Mouse (Mus musculus) megakaryocyte, embryonic 14.5 days (primary cell): ENCODE data around the gene Col5a2. TPM values are rescaled to one million over a fixed set of nuclear protein-coding genes. Genes with fewer than 3 reads are reported as not detected.
"Not testable (repeated sequence)": the region's sequence is repeated elsewhere in the genome, so short reads cannot be mapped to it uniquely, and the experiment has no call there.

Experiments used
- H3K27me3 ChIP-seq: replicated peaks from 2 replicates; pipeline ENCODE3; 2012; ENCODE audit warnings: inconsistent platforms
- H3K36me3 ChIP-seq: replicated peaks from 2 replicates; pipeline ENCODE3; 2012; ENCODE audit warnings: low read length, inconsistent platforms, mixed read lengths
- H3K4me1 ChIP-seq: 2 replicates; pipeline ENCODE4 v1.6.1; 2012; ENCODE audit warnings: inconsistent platforms
- H3K4me3 ChIP-seq: replicated peaks from 2 replicates; pipeline ENCODE3; 2012; ENCODE audit warnings: moderate library complexity, mild to moderate bottlenecking, inconsistent platforms
- H3K9me3 ChIP-seq: 2 replicates; pipeline ENCODE4 v1.6.1; 2012; ENCODE audit warnings: inconsistent platforms
- FLI1 ChIP-seq: IDR thresholded peaks from 2 replicates; pipeline ENCODE4 v1.6.1; 2012; ENCODE audit warnings: low read length, inconsistent platforms, mixed read lengths
- GATA1 ChIP-seq: IDR thresholded peaks from 3 replicates; pipeline ENCODE4 v1.6.1; 2012; ENCODE audit warnings: mixed read lengths, low read length, inconsistent platforms, borderline replicate concordance
- polyA plus RNA-seq: library from polyadenylated mRNA; stranded (reverse); fragments of >175 nt; gene quantifications from 2 replicates; pipeline ENCODE4 v1.2.3, GENCODE M21; 2012; ENCODE audit warnings: low replicate concordance; ENCODE audit not compliant: insufficient read depth

The Col5a2 gene
- not detected in 2 replicates for polyA plus RNA-seq

DNA sequence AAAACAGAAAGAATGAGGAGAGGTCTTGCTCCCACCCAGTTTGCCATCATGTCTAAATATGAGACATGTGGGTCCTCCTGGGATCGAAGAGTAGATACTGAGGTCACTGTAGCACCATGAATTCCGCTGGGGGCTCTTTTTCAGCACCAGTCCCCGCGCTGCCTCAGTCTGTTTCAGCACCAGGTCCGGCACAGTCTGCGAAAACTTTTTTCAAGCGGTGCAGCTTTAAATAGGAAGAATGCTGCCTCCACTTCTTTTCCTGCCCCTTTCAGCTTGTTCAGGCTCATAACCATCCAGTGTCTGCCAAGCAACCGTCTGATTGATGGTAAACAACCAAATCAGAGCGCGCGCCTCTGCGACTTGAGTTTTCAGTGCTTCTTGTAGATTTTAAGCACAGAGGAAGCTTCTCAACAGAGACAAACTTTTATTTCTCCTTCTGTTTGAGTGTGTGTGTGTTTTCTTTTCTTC is at the start of gene Col5a2:
Col5a2 (minus strand) TSS at position 418 of the 468 bp plus-strand sequence.
- Histone ChIP-seq H3K4me3 (no peak within 1 kb of the TSS), H3K36me3 (no peaks in the 10 kb centered on the region), H3K4me1 (no peaks in the 10 kb centered on the region), H3K9me3 (no peaks in the 10 kb centered on the region), H3K27me3 (peaks cover 5% of the 10 kb centered on the region)
- no peak for TF ChIP-seq GATA1
- TF ChIP-seq FLI1, result no peak

GRCm38 (mm10) chr1:45550531-45550930 is 47.4 kb upstream of the Col5a2 start:
- no peaks in the 10 kb centered on the region for H3K36me3 ChIP-seq
- TF ChIP-seq FLI1 (no peak), GATA1 (no peak)
- H3K27me3 ChIP-seq, result no peaks in the 10 kb centered on the region
- 0 out of 2 replicates have a peak, but pooled peaks cover 7% of the 10 kb centered on the region for H3K9me3 ChIP-seq
- no peaks in the 10 kb centered on the region for H3K4me1 ChIP-seq
- no peak overlapping the region for H3K4me3 ChIP-seq

DNA sequence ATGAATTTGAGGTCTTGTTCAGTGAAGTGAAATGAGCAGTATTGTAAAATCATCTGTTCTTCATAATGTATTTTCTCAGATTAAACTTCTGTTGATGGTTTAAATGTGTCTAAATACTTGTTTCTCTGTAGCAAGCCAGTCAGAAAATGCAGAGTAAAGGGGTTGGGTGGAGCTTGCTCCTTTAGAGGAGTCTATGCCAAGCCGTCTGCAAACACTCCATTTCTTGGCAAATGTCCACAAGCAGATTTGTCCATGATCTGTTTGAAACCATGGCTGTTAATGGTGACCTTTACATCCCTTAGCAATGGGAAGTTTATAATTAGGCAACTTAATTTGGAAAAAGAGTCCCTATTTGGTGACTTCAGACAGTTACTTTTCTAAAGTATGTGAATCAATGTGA is 38.8 kb upstream of the Col5a2 start:
- H3K27me3 ChIP-seq, result no peaks in the 10 kb centered on the region
- no peak for TF ChIP-seq GATA1
- TF ChIP-seq FLI1, result no peak
- no peaks in the 10 kb centered on the region for H3K4me1 ChIP-seq
- no peak overlapping the region for H3K4me3 ChIP-seq
- no peaks in the 10 kb centered on the region for H3K36me3 ChIP-seq
- H3K9me3 ChIP-seq, result peaks cover 25% of the 10 kb centered on the region

DNA sequence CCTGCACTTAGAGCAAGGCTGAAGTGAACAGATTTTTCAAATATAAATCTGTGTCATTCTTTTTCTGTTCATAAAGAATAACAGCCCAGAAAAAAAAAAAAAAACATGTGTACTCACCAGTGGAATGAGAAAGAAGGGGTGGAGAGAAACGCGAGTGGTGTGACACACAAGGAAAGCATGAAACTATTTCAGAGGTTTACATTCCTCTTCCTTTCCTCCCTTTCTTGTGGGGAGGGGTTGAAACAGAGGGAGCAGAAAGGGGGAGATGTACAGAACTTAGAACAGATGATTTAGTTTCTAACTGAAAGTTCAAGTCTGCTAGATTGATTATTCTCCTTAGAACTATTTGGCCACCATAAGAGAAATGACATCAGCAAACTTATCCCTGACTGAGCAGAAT is 38.1 kb upstream of the Col5a2 start:
- Histone ChIP-seq H3K27me3 (no peaks in the 10 kb centered on the region), H3K9me3 (peaks cover 25% of the 10 kb centered on the region), H3K4me3 (no peak overlapping the region), H3K4me1 (no peaks in the 10 kb centered on the region), H3K36me3 (no peaks in the 10 kb centered on the region)
- TF ChIP-seq GATA1, result no peak

DNA sequence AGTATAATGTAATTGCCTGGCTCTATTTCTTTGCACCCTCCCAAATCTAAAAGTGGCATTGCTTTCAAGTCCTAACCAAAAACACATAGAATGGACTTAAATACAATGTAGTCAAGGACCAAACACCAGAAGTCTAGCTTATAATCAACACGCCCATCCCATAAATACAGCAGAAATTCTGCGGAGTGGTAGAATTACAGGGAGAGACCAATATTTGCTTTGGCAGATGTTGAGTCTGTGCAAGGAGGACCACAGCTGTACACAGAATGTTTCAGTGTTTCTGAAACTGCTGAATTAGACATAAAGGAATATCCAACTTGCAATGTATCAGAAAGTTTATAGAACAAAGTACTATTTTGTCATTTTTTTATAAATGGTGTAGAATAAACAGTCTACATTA is 28.4 kb upstream of the Col5a2 start:
- TF ChIP-seq GATA1, result no peak
- no peak for TF ChIP-seq FLI1
- Histone ChIP-seq H3K9me3 (no peaks in the 10 kb centered on the region), H3K4me1 (no peaks in the 10 kb centered on the region), H3K36me3 (no peaks in the 10 kb centered on the region), H3K27me3 (no peaks in the 10 kb centered on the region), H3K4me3 (no peak overlapping the region)

DNA sequence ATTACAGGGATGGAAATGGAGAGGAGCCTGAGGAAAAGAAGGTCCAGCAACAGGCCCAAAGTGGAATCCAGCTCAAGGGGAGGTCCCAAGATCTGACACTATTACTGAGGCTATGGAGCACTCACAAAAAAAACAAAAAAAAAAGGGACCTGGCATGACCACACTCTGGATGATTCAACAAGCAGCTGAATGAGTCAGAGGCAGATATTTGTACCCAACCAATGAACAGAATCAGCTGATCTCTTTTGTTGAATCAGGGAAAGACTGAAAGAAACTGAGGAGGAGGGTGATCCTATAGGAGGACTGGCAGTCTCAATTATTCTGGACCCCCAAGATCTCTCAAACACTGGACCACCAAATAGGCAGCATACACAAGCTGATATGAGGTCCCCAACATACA is 24.4 kb upstream of the Col5a2 start:
- not testable (repeated sequence) for H3K4me1 ChIP-seq, H3K36me3 ChIP-seq, H3K4me3 ChIP-seq, H3K27me3 ChIP-seq, H3K9me3 ChIP-seq

DNA sequence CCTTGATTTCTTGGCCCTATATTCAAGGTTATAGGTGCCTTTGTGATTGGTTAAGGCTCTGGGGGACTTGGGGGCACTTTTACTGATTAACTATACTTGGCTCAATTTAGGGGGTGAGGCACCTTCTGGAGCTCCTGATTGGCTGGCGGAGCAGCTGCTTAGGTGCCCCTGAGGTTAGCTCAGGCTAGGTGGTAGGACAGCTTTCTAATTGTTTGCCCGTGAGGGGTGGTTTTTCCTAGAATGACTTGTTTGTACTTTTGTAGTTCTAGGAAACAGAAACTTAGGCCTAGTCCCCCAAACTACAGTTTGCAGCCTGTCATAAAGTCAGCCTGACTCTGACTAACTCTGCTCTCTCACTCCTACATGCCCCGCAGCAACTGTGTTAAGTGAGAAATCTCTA is 20.5 kb upstream of the Col5a2 start:
- Histone ChIP-seq H3K9me3 (no peaks in the 10 kb centered on the region), H3K27me3 (no peaks in the 10 kb centered on the region), H3K36me3 (no peaks in the 10 kb centered on the region), H3K4me3 (no peak overlapping the region), H3K4me1 (no peaks in the 10 kb centered on the region)
- TF ChIP-seq FLI1 (no peak), GATA1 (no peak)

DNA sequence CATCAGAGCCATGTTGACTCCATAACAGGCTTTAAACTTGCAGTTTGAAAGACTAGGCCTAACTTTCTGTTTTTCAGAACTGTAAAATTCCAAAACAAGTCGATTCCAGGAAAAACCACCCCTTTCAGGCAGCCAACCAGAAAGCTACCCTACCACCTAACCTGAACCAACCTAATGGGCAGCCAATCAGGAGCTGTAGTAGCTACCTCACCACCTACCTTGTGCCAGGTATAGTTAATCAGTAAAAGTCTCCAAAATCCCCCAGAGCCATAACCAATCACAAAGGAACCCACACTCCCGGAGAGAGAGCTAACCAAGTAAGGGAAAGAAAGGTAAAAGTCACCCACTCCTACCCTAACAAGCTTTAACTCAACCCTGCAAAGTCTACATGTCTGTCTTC is 18.4 kb upstream of the Col5a2 start:
- no peak for TF ChIP-seq FLI1
- no peak for TF ChIP-seq GATA1
- no peaks in the 10 kb centered on the region for H3K4me1 ChIP-seq
- no peaks in the 10 kb centered on the region for H3K36me3 ChIP-seq
- H3K27me3 ChIP-seq, result no peaks in the 10 kb centered on the region
- no peaks in the 10 kb centered on the region for H3K9me3 ChIP-seq
- no peak overlapping the region for H3K4me3 ChIP-seq

GRCm38 (mm10) chr1:45502241-45502741 is 791 bp downstream of the Col5a2 start:
- Histone ChIP-seq H3K4me1 (no peaks in the 10 kb centered on the region), H3K4me3 (no peak overlapping the region), H3K9me3 (no peaks in the 10 kb centered on the region), H3K36me3 (no peaks in the 10 kb centered on the region), H3K27me3 (peaks cover 5% of the 10 kb centered on the region)
- TF ChIP-seq FLI1 (no peak), GATA1 (no peak)

- Histone ChIP-seq H3K4me3 (no peak overlapping the region), H3K9me3 (no peaks in the 10 kb centered on the region), H3K36me3 (no peaks in the 10 kb centered on the region), H3K4me1 (no peaks in the 10 kb centered on the region), H3K27me3 (peaks cover 5% of the 10 kb centered on the region)
- no peak for TF ChIP-seq FLI1
- TF ChIP-seq GATA1, result no peak
Observed at GRCm38 (mm10) chr1:45501437-45501836, 1.6 kb downstream of the Col5a2 start.

GRCm38 (mm10) chr1:45500456-45500855 is 2.6 kb downstream of the Col5a2 start:
- Histone ChIP-seq H3K9me3 (no peaks in the 10 kb centered on the region), H3K36me3 (no peaks in the 10 kb centered on the region), H3K27me3 (peaks cover 5% of the 10 kb centered on the region), H3K4me1 (no peaks in the 10 kb centered on the region), H3K4me3 (no peak overlapping the region)
- TF ChIP-seq GATA1 (no peak), FLI1 (no peak)
